Mouse (Mus musculus): Measurements from ENCODE around the gene Npcd. TPM values are rescaled to one million over a fixed set of nuclear protein-coding genes. Genes with fewer than 3 reads are reported as not detected.

Gene Npcd
- total RNA-seq, 2 experiments from 2014 or later: not detected

GRCm38 (mm10) chr15:79745883-79746282 lies 88.2 kb downstream of the Npcd start:
- no peak for ATAC-seq (replicated peaks; ENCODE audit: poor library complexity)

- ATAC-seq (replicated peaks; ENCODE audit: poor library complexity): no peak
These were observed 88.7 kb downstream of the Npcd start for GRCm38 (mm10) chr15:79745312-79745711.

- no peak for ATAC-seq (replicated peaks; ENCODE audit: poor library complexity)
These were observed 89.3 kb downstream of the Npcd start for GRCm38 (mm10) chr15:79744742-79745141.

GRCm38 (mm10) chr15:79744001-79744400 lies 90.0 kb downstream of the Npcd start:
- no peak for ATAC-seq (replicated peaks; ENCODE audit: poor library complexity)

- ATAC-seq (replicated peaks; ENCODE audit: poor library complexity): no peak
These were observed 91.4 kb downstream of the Npcd start for GRCm38 (mm10) chr15:79742706-79743023.

GRCm38 (mm10) chr15:79741921-79742705 lies 91.9 kb downstream of the Npcd start, which contains the start of gene Sun2:
Gene Sun2 (minus strand): TSS chr15:79742536.
- ATAC-seq (replicated peaks; ENCODE audit: poor library complexity): peak; percentile 65

- peak; percentile 57 for ATAC-seq (replicated peaks; ENCODE audit: poor library complexity)
These were observed 92.7 kb downstream of the Npcd start for GRCm38 (mm10) chr15:79741173-79741858.

- peak; percentile 36 for ATAC-seq (replicated peaks; ENCODE audit: poor library complexity)
These were observed 93.3 kb downstream of the Npcd start for GRCm38 (mm10) chr15:79740739-79741138.

Other genes with a start within 250 kb of the Npcd start
- gene Dmc1, start 229.1 kb downstream of the Npcd start, total RNA-seq (2015): 3.4 and 3.5 TPM in 2 replicates
- 2.9 and 4.0 TPM in 2 replicates for gene Dmc1, start 229.1 kb downstream of the Npcd start, total RNA-seq (2017)
- 0.61 and 1.5 TPM in 2 replicates for gene Fam227a, start 175.3 kb downstream of the Npcd start, total RNA-seq (2015)
- gene Fam227a, start 175.3 kb downstream of the Npcd start, total RNA-seq (2017): 0.92 and 1.4 TPM in 2 replicates
- 13.8 and 19.0 TPM in 2 replicates for gene Cby1, start 175.0 kb downstream of the Npcd start, total RNA-seq (2015)
- gene Cby1, start 175.0 kb downstream of the Npcd start, total RNA-seq (2017): 47.9 and 65.2 TPM in 2 replicates
- 197 and 207 TPM in 2 replicates for gene Tomm22, start 163.4 kb downstream of the Npcd start, total RNA-seq (2015)
- gene Tomm22, start 163.4 kb downstream of the Npcd start, total RNA-seq (2017): 85.1 and 112 TPM in 2 replicates
- gene Josd1, start 146.3 kb downstream of the Npcd start, total RNA-seq (2015): 16.0 and 18.9 TPM in 2 replicates
- gene Josd1, start 146.3 kb downstream of the Npcd start, total RNA-seq (2017): 25.1 and 26.2 TPM in 2 replicates
- gene Gtpbp1, start 143.4 kb downstream of the Npcd start, total RNA-seq (2015): 31.0 and 34.5 TPM in 2 replicates
- 48.2 and 58.6 TPM in 2 replicates for gene Gtpbp1, start 143.4 kb downstream of the Npcd start, total RNA-seq (2017)
- 83.4 and 84.0 TPM in 2 replicates for gene Sun2, start 91.7 kb downstream of the Npcd start, total RNA-seq (2015)
- 225 and 233 TPM in 2 replicates for gene Sun2, start 91.7 kb downstream of the Npcd start, total RNA-seq (2017)
- 15.9 and 16.2 TPM in 2 replicates for gene Dnal4, start 56.4 kb downstream of the Npcd start, total RNA-seq (2015)
- gene Dnal4, start 56.4 kb downstream of the Npcd start, total RNA-seq (2017): 12.2 and 12.5 TPM in 2 replicates
- gene Nptxr, start 29.5 kb downstream of the Npcd start, total RNA-seq (2015): 0.15 and 0.20 TPM in 2 replicates
- gene Nptxr, start 29.5 kb downstream of the Npcd start, total RNA-seq (2017): 0.14 and 0.17 TPM in 2 replicates
- gene Cbx6, start 451 bp upstream of the Npcd start, total RNA-seq (2015): 5.9 and 6.1 TPM in 2 replicates
- 7.5 and 11.5 TPM in 2 replicates for gene Cbx6, start 451 bp upstream of the Npcd start, total RNA-seq (2017)
- gene Apobec3, start 57.4 kb upstream of the Npcd start, total RNA-seq (2015): 167 and 177 TPM in 2 replicates
- gene Apobec3, start 57.4 kb upstream of the Npcd start, total RNA-seq (2017): 159 and 166 TPM in 2 replicates
- gene Cbx7, start 136.9 kb upstream of the Npcd start, total RNA-seq (2015): 3.3 TPM in 2 replicates
- 1.7 and 2.1 TPM in 2 replicates for gene Cbx7, start 136.9 kb upstream of the Npcd start, total RNA-seq (2017)
- not detected in 2 replicates for gene Pdgfb, start 180.7 kb upstream of the Npcd start, total RNA-seq (2015)
- gene Pdgfb, start 180.7 kb upstream of the Npcd start, total RNA-seq (2017): 0.17 TPM in 1 of 2 replicates, not detected in the other

Measured in megakaryocyte progenitor cell, adult 5-6 weeks (primary cell).